Mouse (Mus musculus) spleen, adult 2 months (tissue): ENCODE results near the gene S100a16.

Experiments
- CTCF ChIP-seq: fragments of 200-500 bp; IDR thresholded peaks from 2 replicates; pipeline ENCODE4 v1.5.1; 2011; ENCODE audit warnings: mild to moderate bottlenecking, inconsistent platforms; ENCODE audit not compliant: insufficient read depth, insufficient read length, insufficient replicate concordance; ENCODE audit errors: extremely low read depth
- POLR2A ChIP-seq: fragments of 200-500 bp; IDR thresholded peaks from 2 replicates; pipeline ENCODE4 v1.6.1; 2011; ENCODE audit warnings: low read depth, low read length, inconsistent platforms

DNA sequence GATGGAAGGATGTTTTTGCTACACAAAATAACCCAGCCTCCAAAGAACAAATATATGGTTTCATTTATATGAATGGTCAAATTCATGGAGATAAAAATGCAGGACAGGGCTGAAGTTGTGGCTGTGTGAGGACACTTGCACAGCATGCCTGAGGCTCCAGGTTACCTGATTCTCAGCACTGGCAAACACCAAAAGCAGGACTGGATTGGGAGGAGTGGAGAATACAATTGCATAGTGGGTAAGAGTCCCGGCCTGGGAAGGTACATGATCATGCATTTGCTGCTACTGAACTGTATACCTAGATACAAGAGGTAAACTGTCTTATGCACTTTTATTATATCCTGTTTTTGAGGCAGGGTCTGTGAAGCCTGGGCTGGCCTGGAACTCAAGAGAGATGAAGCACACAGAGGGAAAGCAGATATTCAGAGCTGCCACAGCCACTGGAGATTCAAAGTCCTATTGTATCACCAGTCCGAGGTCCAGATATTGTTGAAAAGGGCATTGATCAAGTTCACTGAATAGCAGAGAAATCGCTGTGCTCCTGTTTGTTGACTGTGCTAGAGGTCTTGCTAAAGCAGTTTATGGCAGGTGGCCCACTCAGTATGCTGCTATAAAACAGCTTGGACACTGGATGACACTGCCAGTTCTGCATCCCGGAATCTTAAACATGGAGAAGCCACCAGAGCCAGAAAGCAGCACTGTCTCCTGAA, 43.1 kb upstream of the S100a16 start:
- TF ChIP-seq CTCF (no peak), POLR2A (no peak)
